Mouse (Mus musculus) c-Kit-negative CD71-positive TER-119-positive erythroid progenitor cells, embryonic 14.5 days (primary cell): ENCODE results near the gene Cep164.
A peak's percentile ranks its signal among the peaks of the same experiment; 100 is the strongest.

ENCODE experiments used
- DNase-seq: peaks from one replicate; pipeline ENCODE4 v3.0.0-alpha.2; 2013; ENCODE audit warnings: low read depth, low spot score

Gene Cep164

GRCm38 (mm10) chr9:45838434-45839138, 10.1 kb upstream of the Cep164 start, which contains the start of gene Bace1:
Gene Bace1 (plus strand): TSS chr9:45838580.
- DNase-seq, result no peak

DNA sequence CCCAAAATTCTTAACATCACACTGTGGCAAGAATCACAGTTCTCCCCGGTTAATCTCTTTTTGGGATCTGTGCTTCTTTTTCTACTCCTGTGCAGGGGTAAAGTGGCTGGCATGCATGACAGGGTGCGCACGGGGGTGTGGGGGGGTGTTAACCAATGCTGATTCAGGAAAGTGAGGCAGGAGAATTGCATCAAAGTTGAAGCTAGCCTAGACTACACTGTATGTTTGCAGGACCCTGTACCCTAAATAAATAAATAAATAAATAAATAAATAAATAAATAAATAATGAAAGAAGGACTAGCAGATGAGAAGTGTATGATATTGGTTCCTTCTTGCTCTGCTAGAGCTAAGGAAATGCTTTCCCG, 9.6 kb upstream of the Cep164 start:
- DNase-seq, result no peak

GRCm38 (mm10) chr9:45833461-45833860, 5.0 kb upstream of the Cep164 start:
- no peak for DNase-seq

DNA sequence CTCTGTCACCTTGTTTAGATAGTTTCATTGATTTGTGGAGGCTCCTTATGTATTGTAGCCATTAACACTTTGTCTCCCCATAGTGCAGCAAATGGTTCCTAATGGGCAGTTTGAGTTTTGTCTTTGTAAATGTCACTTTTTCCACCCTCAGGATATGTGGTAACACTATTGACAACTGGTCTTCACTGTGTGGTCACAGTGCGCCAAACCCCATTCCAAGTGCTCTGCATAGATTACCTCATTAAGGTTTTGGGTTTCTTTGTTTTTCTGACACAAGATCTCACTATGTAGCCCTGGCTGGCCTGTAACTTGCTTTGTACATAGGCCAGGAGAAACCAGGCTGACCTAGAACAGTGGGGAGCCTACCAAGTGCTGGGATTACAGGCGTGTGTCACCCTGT, 4.4 kb upstream of the Cep164 start:
- DNase-seq, result no peak

- DNase-seq, result peak; percentile 61
Measured at GRCm38 (mm10) chr9:45829107-45829506, 616 bp upstream of the Cep164 start.

DNA sequence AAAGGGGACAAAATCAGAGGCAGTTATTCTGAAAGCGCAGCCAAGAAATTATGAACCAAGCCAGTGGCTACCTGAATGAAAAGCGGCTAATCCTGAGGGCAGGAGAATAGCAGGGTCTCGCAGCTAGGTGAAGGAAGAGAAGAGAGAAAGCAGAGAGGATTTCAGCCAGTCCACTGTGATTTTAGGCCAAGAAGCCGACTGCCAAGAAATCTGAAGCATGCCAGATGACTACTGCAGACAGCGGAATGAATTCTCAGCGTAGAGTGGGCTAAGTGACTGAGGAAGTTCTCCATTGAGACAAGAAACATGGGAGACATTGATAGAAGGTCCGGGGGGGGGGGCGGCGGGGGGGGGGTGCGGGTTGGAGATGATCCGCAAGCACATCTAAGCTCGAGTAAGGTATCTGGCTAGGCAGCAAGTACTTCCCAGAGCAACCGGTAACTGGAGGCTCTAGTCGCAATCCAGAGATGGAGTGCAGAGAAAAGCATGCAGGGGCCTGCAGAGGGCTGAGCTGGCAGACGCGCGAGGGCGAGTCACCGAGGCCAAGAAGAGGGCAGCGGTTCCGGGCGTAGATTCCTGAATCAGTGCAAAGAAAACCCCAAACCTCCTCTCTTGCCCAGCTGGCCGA, 714 bp downstream of the Cep164 start:
- DNase-seq, result no peak

- DNase-seq, result no peak
Measured at GRCm38 (mm10) chr9:45818406-45819011, 10.0 kb downstream of the Cep164 start.

GRCm38 (mm10) chr9:45815525-45815924, 13.0 kb downstream of the Cep164 start:
- no peak for DNase-seq

GRCm38 (mm10) chr9:45815113-45815512, 13.4 kb downstream of the Cep164 start:
- no peak for DNase-seq

GRCm38 (mm10) chr9:45811946-45812345, 16.5 kb downstream of the Cep164 start:
- DNase-seq, result no peak

DNA sequence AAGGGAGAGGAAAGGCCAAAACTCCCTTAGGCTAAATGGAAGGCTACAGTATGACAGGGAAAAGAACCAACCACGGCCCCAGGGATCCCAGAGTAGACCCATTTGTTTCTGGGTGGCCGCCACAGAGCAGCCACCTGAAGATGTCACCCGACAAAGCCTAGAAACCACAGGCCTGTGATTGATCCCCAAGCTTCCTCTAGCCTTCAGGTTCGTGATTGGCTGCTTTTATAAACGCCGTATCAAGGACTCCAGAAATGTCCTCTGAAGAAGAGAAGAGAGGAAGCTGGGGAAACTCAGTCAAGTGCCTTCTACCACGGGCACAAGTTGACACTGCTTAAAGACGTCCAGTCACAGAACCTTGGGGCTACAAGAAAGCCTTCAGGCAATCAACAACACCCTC, 20.7 kb downstream of the Cep164 start:
- DNase-seq, result no peak

DNA sequence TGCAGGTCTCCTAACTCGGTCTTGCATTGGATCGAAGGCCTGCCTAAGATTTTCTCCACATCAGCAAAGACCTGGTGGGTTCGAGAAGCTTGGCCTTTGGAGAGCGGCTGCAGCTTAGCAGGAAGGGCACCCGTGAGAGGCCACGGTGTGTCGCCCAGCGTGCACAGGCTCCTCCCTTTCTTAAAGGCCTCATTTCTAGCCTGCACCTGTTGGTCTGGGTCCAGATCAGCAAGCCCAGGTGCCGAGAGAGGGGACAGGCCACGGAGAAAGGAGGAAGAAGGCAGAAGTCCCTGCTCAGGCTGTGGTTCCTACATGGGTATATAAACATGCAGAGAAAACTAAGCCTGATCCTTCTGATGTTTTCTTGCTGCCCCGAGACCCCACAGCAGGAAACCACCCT, 21.2 kb downstream of the Cep164 start:
- DNase-seq, result no peak

GRCm38 (mm10) chr9:45806847-45807246, 21.6 kb downstream of the Cep164 start:
- DNase-seq, result no peak

- DNase-seq, result peak; percentile 32
Measured at GRCm38 (mm10) chr9:45803070-45803774, 25.3 kb downstream of the Cep164 start.

DNA sequence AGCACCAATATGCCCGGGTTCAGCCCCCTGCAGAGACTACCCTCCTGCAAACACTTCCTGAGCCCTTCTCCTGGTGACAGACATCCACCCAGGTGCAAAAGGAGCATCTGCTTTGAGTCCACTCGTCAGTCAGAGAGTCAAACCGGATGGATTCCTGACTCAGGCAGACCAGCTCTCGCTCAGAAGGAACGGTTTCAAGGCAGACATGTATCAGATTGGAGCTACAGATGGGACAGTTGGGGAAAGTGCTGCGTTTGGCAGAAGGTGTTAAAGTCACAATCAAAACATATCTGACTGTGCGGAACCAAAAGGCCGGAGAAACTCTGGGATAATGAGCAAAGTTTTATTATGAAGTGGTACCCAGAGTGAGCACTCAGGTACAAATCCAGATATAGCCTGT, 29.1 kb downstream of the Cep164 start:
- DNase-seq, result no peak

GRCm38 (mm10) chr9:45798467-45799164, 29.9 kb downstream of the Cep164 start:
- no peak for DNase-seq

DNA sequence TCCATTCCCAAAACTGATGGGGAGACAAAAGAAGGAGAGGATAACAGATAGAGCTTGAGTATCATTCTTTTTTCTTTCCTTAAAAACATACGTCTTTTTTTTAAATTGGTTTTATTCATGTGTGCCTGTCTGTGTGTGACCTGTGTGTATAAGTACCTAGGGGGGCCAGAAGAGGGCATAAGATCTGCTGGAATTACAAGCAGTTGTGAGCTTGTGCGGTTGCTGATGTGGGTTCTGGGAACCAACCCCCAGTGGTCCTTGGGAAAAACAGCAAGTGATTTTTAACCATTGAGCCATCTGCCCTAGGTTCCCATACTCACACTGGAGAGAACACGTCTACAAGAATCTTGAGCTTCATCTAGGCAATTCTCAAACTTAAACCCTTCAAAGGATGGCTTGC, 31.2 kb downstream of the Cep164 start:
- DNase-seq, result no peak

DNA sequence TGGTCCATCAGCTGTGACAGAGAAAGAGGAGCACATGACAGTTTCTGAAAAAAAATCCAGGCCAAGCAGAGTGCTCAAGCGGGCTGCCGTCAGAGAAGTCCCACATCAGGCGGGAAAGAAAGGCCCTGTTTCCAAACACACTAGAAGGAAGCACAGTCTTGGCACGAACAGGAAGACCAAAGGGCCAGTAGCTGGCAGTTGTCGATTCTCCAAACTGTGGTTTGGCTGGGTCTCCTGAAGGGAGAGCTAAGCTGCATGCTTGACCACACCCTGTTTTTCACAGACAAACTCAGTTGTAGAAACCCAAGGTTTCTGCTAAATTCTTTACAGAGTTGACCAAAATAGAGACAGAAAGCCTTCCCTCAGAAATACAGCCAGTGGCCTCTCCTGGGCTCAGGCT, 32.8 kb downstream of the Cep164 start:
- no peak for DNase-seq

DNA sequence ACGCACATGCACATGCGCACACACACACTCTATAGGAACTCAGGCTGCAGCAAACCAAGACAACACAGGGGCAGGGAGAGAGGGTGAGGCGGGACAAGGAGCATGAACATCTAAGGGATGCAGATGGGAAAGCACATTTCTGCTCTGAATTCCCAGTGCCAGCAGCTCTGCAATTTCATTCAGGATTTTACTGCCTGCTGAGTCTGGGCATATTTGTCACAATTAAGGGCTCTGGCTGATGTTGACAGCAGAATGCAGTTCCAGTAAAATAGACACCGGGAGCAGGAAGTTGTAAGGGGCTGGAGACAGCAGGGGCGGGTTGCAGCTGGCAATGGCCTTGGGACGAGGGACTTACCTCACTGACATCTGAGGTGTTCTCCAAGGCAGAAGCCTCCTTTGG, 34.8 kb downstream of the Cep164 start:
- no peak for DNase-seq

GRCm38 (mm10) chr9:45792235-45792634, 36.3 kb downstream of the Cep164 start:
- DNase-seq, result no peak

DNA sequence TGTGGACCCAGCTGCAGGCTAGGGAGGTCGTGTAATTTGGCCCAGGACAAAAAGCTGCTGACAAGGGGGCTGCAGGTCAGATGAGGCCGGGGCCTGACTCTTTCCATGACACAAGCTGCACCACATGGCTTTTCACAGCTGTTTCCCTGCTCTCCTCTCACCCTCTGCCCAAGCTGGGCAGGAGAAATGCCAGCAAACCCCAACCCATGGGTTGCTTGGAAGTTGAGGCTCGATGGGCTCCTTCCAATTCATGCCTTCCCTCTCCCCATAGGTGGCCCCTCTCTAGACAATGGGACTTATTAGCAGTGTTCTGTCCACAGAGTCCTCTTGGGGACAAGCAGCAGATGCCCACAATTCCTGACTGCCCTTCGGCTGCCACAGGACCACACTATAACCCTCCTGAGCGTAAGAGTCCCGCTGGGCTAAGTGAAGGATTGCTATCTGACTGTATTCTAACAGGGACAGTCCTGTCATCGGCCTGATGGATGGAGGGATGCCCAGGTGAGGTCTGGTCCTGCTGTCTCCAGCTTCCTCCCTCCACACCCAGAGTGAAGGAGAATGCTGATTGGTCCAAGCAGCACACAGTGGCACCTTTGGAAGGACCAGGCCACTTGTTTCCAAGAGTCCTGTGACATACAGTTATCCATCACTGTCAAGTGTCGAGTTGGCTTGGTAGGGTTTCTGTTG, 36.9 kb downstream of the Cep164 start:
- no peak for DNase-seq
